Comparison of ENCODE assay signal across 34 mouse cellular contexts in genomic region chr14:26935558-26935957, GRCm38 (mm10). TPM values are rescaled to one million over a fixed set of nuclear protein-coding genes. Genes with fewer than 3 reads are reported as not detected.
"Had no signal": no experiment of that assay in that cellular context is flagged by ENCODE, and none has a peak within 500 bp of the region (broad histone marks: within the 10 kb centered on the region; RNA-seq: fewer than 3 reads in every experiment).

No protein-coding gene starts in this region.

- H3K4me1 ChIP-seq: heart, embryonic 10.5 days; heart, embryonic 12.5 days; hindbrain, embryonic 10.5 days; hindbrain, embryonic 12.5 days; hindbrain, embryonic 15.5 days; kidney, embryonic 15.5 days; limb, embryonic 13.5 days; limb, embryonic 15.5 days; liver, embryonic 12.5 days had no signal

- H3K27ac ChIP-seq: heart, embryonic 10.5 days; hindbrain, embryonic 10.5 days; hindbrain, embryonic 12.5 days; hindbrain, embryonic 15.5 days; hindbrain, postnatal 0 days; kidney, embryonic 15.5 days; kidney, postnatal 0 days; limb, embryonic 13.5 days; limb, embryonic 15.5 days; liver, embryonic 12.5 days; liver, embryonic 14.5 days had no signal

- H3K27me3 ChIP-seq: heart, embryonic 12.5 days; hindbrain, embryonic 12.5 days; hindbrain, embryonic 15.5 days; kidney, embryonic 15.5 days; limb, embryonic 13.5 days; limb, embryonic 15.5 days; liver, embryonic 12.5 days had no signal

- H3K9me3 ChIP-seq: heart, embryonic 10.5 days; heart, embryonic 12.5 days; hindbrain, embryonic 10.5 days; hindbrain, embryonic 12.5 days; hindbrain, embryonic 15.5 days; kidney, embryonic 15.5 days; limb, embryonic 13.5 days; limb, embryonic 15.5 days; liver, embryonic 12.5 days had no signal

- H3K9ac ChIP-seq: heart, embryonic 12.5 days; hindbrain, embryonic 12.5 days; hindbrain, embryonic 15.5 days; kidney, embryonic 15.5 days; limb, embryonic 13.5 days; limb, embryonic 15.5 days; liver, embryonic 12.5 days; liver, embryonic 14.5 days had no signal

- H3K4me2 ChIP-seq: heart, embryonic 12.5 days; hindbrain, embryonic 12.5 days; hindbrain, embryonic 15.5 days; kidney, embryonic 15.5 days; limb, embryonic 13.5 days; limb, embryonic 15.5 days; liver, embryonic 12.5 days had no signal

- H3K4me3 ChIP-seq: heart, embryonic 10.5 days; heart, embryonic 12.5 days; hindbrain, embryonic 10.5 days; hindbrain, embryonic 12.5 days; hindbrain, embryonic 15.5 days; kidney, embryonic 15.5 days; limb, embryonic 13.5 days; limb, embryonic 15.5 days; liver, embryonic 12.5 days had no signal

- DNase-seq: gastrocnemius, postnatal 14 days; gastrocnemius, postnatal 36 days; heart, adult 18-20 months; heart, postnatal 10 days; heart, postnatal 4 days; layer of hippocampus, adult 9-11 months; layer of hippocampus, postnatal 36 days; left cerebral cortex, postnatal 4 days had no signal

- ATAC-seq: hindbrain, postnatal 0 days; intestine, embryonic 16.5 days; liver, embryonic 12.5 days had no signal

RNA-seq across cellular contexts. Expression of gene Asb14, which starts 41.2 kb away (rescaled TPM):
- total RNA-seq: hindbrain, postnatal 0 days; layer of hippocampus, postnatal 36 days; left cerebral cortex, adult 18-20 months; left cerebral cortex, adult 8-10 months; left cerebral cortex, postnatal 25 days; left cerebral cortex, postnatal 4 days had no signal
- polyA plus RNA-seq: hindbrain, embryonic 10.5 days; hindbrain, embryonic 12.5 days; intestine, embryonic 16.5 days; kidney, embryonic 15.5 days; large intestine, adult 2 months; liver, adult 2 months; liver, embryonic 12.5 days; liver, embryonic 14.5 days had no signal

RNA-seq across cellular contexts. Expression of gene Hesx1, which starts 58.7 kb away (rescaled TPM):
- total RNA-seq: gastrocnemius, adult 18-20 months; gastrocnemius, adult 8-10 months; gastrocnemius, postnatal 14 days; gastrocnemius, postnatal 36 days; heart, adult 18-20 months; heart, adult 8-10 months; heart, postnatal 10 days; heart, postnatal 25 days; hindbrain, postnatal 0 days; layer of hippocampus, adult 18-20 months; layer of hippocampus, adult 8-10 months; layer of hippocampus, postnatal 14 days; layer of hippocampus, postnatal 36 days; left cerebral cortex, adult 18-20 months; left cerebral cortex, adult 8-10 months; left cerebral cortex, postnatal 10 days; left cerebral cortex, postnatal 25 days; left cerebral cortex, postnatal 4 days; liver, adult 2 months had no signal
- polyA plus RNA-seq: hindbrain, embryonic 12.5 days; large intestine, adult 2 months; limb, embryonic 15.5 days; liver, adult 2 months had no signal
